Mouse (Mus musculus) heart, adult 10 weeks (tissue): ENCODE data around the gene Gm773. TPM values are rescaled to one million over a fixed set of nuclear protein-coding genes. Genes with fewer than 3 reads are reported as not detected.

Source experiments
- polyA plus RNA-seq: library from polyadenylated mRNA; stranded (reverse); fragments of 350-450 nt; fragmentation: Illumina TruSeq; extraction: RNeasy Lipid Tissue Mini Kit (QIAGEN cat#74804); gene quantifications from one replicate; pipeline ENCODE4 v1.2.3, GENCODE M21; 2014; ENCODE audit warnings: low read depth, low replicate concordance

Gm773 gene
- polyA plus RNA-seq, result not detected

DNA sequence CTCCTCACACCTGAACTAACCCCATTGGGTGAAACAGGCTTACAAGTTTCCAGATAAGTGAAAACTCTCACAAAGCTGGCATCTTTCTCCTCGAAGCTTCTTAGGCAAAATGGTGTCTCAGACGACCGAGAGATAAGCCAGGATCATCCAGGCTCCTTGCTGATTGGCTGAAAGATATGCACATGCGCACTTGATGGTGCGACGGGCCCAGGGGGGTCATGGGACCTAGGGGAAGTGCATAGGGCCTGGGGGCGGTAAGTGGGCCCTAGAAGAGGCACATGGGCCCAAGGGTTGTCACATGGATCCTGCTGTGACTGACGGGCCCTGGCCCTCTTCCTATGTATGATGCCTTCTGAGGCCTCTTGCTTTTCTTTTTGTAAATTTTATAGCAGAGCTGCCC, at the start of gene Gm773:
Gene Gm773, minus strand, starts transcription at position 111 of the 400 bp plus-strand sequence.

Other genes with a start within 250 kb of the Gm773 start
- 2.1 TPM for gene 3830403N18Rik, start 76.3 kb downstream of the Gm773 start, polyA plus RNA-seq
- gene Zfp449, start 133.5 kb upstream of the Gm773 start, polyA plus RNA-seq, result 5.3 TPM
- gene Smim10l2a, start 161.7 kb upstream of the Gm773 start, polyA plus RNA-seq, result 0.37 TPM
- not detected for gene Gm2174, start 235.1 kb upstream of the Gm773 start, polyA plus RNA-seq
- gene Ints6l, start 242.0 kb upstream of the Gm773 start, polyA plus RNA-seq, result 21.3 TPM